Mouse (Mus musculus) macrophage (primary cell): ENCODE results near the gene Sema4g. TPM values are rescaled to one million over a fixed set of nuclear protein-coding genes. Genes with fewer than 3 reads are reported as not detected.
A peak's percentile ranks its signal among the peaks of the same experiment; 100 is the strongest.

ENCODE experiments used
- H3K27ac ChIP-seq: fragments of 350-480 bp; formaldehyde crosslinking; 2 replicates; pipeline ENCODE4 v1.9.0; 2021
- H3K36me3 ChIP-seq: fragments of 350-480 bp; formaldehyde crosslinking; 2 replicates; pipeline ENCODE4 v1.9.0; 2021; ENCODE audit errors: inconsistent target
- H3K4me3 ChIP-seq: fragments of 350-480 bp; formaldehyde crosslinking; 2 replicates; pipeline ENCODE4 v1.9.0; 2021; ENCODE audit errors: inconsistent target
- H3K79me2 ChIP-seq: fragments of 350-480 bp; formaldehyde crosslinking; 2 replicates; pipeline ENCODE4 v1.9.0; 2021; ENCODE audit errors: inconsistent target
- WGBS: methylation state at CpG from one replicate; pipeline ENCODE4 v1.1.7; 2026; ENCODE audit warnings: inconsistent platforms; ENCODE audit not compliant: missing documents; 5-methylcytosine and 5-hydroxymethylcytosine counted together
- polyA plus RNA-seq: library from polyadenylated mRNA; stranded (reverse); fragments of 250-400 nt; gene quantifications from 3 replicates; pipeline ENCODE4 v1.2.4, GENCODE M21; 2018; ENCODE audit warnings: inconsistent platforms

The Sema4g gene
- polyA plus RNA-seq, 1 experiment from 2014 or later: 0.04 TPM

GRCm38 (mm10) chr19:45045236-45045635 lies 56.3 kb downstream of the Sema4g start:
- Histone ChIP-seq H3K36me3 (peaks cover 2% of the 10 kb centered on the region; the same call in 1 of the 2 replicates), H3K79me2 (peaks cover 10% of the 10 kb centered on the region; the same call in 1 of the 2 replicates), H3K27ac (no peak overlapping the region), H3K4me3 (no peak overlapping the region)
- 68% methylated on average over 15 of the region's 15 CpGs for WGBS

GRCm38 (mm10) chr19:45045651-45046050 lies 56.8 kb downstream of the Sema4g start, which contains the start of gene Pdzd7:
Gene Pdzd7 (minus strand): TSS chr19:45045717.
- peaks cover 7% of the 10 kb centered on the region; the same call in 1 of the 2 replicates for H3K36me3 ChIP-seq
- WGBS: 75% methylated on average over 5 of the region's 5 CpGs

GRCm38 (mm10) chr19:45046523-45047321 lies 57.8 kb downstream of the Sema4g start:
- Histone ChIP-seq H3K4me3 (peak overlapping the region; percentile 67), H3K79me2 (peaks cover 10% of the 10 kb centered on the region; the same call in 1 of the 2 replicates), H3K36me3 (peaks cover 11% of the 10 kb centered on the region; the same call in 1 of the 2 replicates), H3K27ac (peak overlapping the region; percentile 81; the same call in 1 of the 2 replicates)
- 4% methylated on average over 34 of the region's 34 CpGs for WGBS

More at GRCm38 (mm10) chr19:45045651-45046050, 56.8 kb downstream of the Sema4g start, which contains the start of gene Pdzd7:
- Histone ChIP-seq H3K27ac (no peak within 1 kb of the TSS), H3K4me3 (peak within 1 kb of the TSS; percentile 67; the same call in 1 of the 2 replicates), H3K79me2 (peaks cover 10% of the 10 kb centered on the region; the same call in 1 of the 2 replicates)

- H3K27ac ChIP-seq: peak within 1 kb of the TSS; percentile 81
- WGBS: under 1% methylated on average over 26 of the region's 26 CpGs
- peaks cover 10% of the 10 kb centered on the region; the same call in 1 of the 2 replicates for H3K79me2 ChIP-seq
- peaks cover 18% of the 10 kb centered on the region; the same call in 1 of the 2 replicates for H3K36me3 ChIP-seq
- peak within 1 kb of the TSS; percentile 67 for H3K4me3 ChIP-seq
Measured at GRCm38 (mm10) chr19:45047417-45047934, 58.6 kb downstream of the Sema4g start, which contains the start of gene Sfxn3. Gene Sfxn3 (plus strand): TSS chr19:45047503.

- peaks cover 10% of the 10 kb centered on the region; the same call in 1 of the 2 replicates for H3K79me2 ChIP-seq
- H3K27ac ChIP-seq: peak overlapping the region; percentile 81
- peak overlapping the region; percentile 67 for H3K4me3 ChIP-seq
- 6% methylated on average over 11 of the region's 11 CpGs for WGBS
- peaks cover 24% of the 10 kb centered on the region for H3K36me3 ChIP-seq
Measured at GRCm38 (mm10) chr19:45047935-45048643, 59.2 kb downstream of the Sema4g start.

GRCm38 (mm10) chr19:45048644-45049365 lies 59.9 kb downstream of the Sema4g start:
- WGBS: 96% methylated on average over 7 of the region's 12 CpGs
- Histone ChIP-seq H3K27ac (peak overlapping the region; percentile 81), H3K4me3 (peak overlapping the region; percentile 67), H3K79me2 (peaks cover 10% of the 10 kb centered on the region; the same call in 1 of the 2 replicates), H3K36me3 (peaks cover 31% of the 10 kb centered on the region)

GRCm38 (mm10) chr19:45049523-45049922 lies 60.6 kb downstream of the Sema4g start:
- 68% methylated on average over 9 of the region's 9 CpGs for WGBS
- H3K36me3 ChIP-seq: peaks cover 32% of the 10 kb centered on the region
- H3K27ac ChIP-seq: no peak overlapping the region
- H3K4me3 ChIP-seq: no peak overlapping the region
- H3K79me2 ChIP-seq: peaks cover 10% of the 10 kb centered on the region; the same call in 1 of the 2 replicates

Other genes starting within 250 kb of the Sema4g start
- not detected in 3 replicates for gene Pax2, start 233.1 kb upstream of the Sema4g start, polyA plus RNA-seq
- 17.7 to 22.1 TPM (median 21.7 TPM) in 3 replicates for gene Slf2, start 58.0 kb upstream of the Sema4g start, polyA plus RNA-seq
- 3.0 to 4.7 TPM (median 4.3 TPM) in 3 replicates for gene Twnk, start 16.6 kb downstream of the Sema4g start, polyA plus RNA-seq
- gene Mrpl43, start 17.3 kb downstream of the Sema4g start, polyA plus RNA-seq: 29.1 to 41.9 TPM (median 39.7 TPM) in 3 replicates
- 1.4 to 4.7 TPM (median 2.3 TPM) in 3 replicates for gene Lzts2, start 25.3 kb downstream of the Sema4g start, polyA plus RNA-seq
- gene Pdzd7, start 56.6 kb downstream of the Sema4g start, polyA plus RNA-seq: not detected in 3 replicates
- gene Sfxn3, start 58.4 kb downstream of the Sema4g start, polyA plus RNA-seq: 27.6 to 39.5 TPM (median 34.8 TPM) in 3 replicates
- gene Kazald1, start 86.1 kb downstream of the Sema4g start, polyA plus RNA-seq: 0.10 to 0.33 TPM in 2 of 3 replicates, not detected in the other
- not detected in 3 replicates for gene Tlx1, start 161.6 kb downstream of the Sema4g start, polyA plus RNA-seq
- not detected in 3 replicates for gene Lbx1, start 246.7 kb downstream of the Sema4g start, polyA plus RNA-seq